Mouse (Mus musculus) lung, postnatal 0 days (tissue): ENCODE data around the gene Alkal2. TPM values are rescaled to one million over a fixed set of nuclear protein-coding genes. Genes with fewer than 3 reads are reported as not detected.

Experiments
- ATAC-seq: fragments of 200-750 bp; cut with Nextera tagmentation; 2 replicates; pipeline ENCODE4 v1.8.0; 2017; ENCODE audit warnings: moderate library complexity
- DNase-seq: peaks from one replicate; pipeline ENCODE4 v3.0.0-alpha.2; 2016; ENCODE audit warnings: low spot score
- H3K27ac ChIP-seq: fragments of 300-500 bp; sonication (generic); 2 replicates; pipeline ENCODE4 v1.5.1; 2014; ENCODE audit warnings: antibody characterized with exemption, mild to moderate bottlenecking, low read length, mixed read lengths
- H3K27me3 ChIP-seq: fragments of 300-500 bp; sonication (generic); replicated peaks from 2 replicates; pipeline ENCODE4 v1.6.1; 2014; ENCODE audit warnings: low read length, mixed read lengths; ENCODE audit not compliant: insufficient read depth
- H3K36me3 ChIP-seq: fragments of 300-500 bp; sonication (generic); 2 replicates; pipeline ENCODE4 v1.6.1; 2014; ENCODE audit warnings: low read length, mixed read lengths; ENCODE audit not compliant: insufficient read depth
- H3K4me1 ChIP-seq: fragments of 300-500 bp; sonication (generic); 2 replicates; pipeline ENCODE4 v1.6.1; 2014; ENCODE audit warnings: antibody characterized with exemption, low read depth, low read length, mixed read lengths; ENCODE audit not compliant: insufficient read depth
- H3K4me2 ChIP-seq: fragments of 300-500 bp; sonication (generic); replicated peaks from 2 replicates; pipeline ENCODE4 v1.6.1; 2014; ENCODE audit warnings: low read depth, mild to moderate bottlenecking, low read length, moderate library complexity, mixed read lengths
- H3K4me3 ChIP-seq: fragments of 300-500 bp; sonication (generic); 2 replicates; pipeline ENCODE4 v1.5.1; 2014; ENCODE audit warnings: low read depth, low read length
- H3K9ac ChIP-seq: fragments of 300-500 bp; sonication (generic); replicated peaks from 2 replicates; pipeline ENCODE4 v1.6.1; 2014; ENCODE audit warnings: low read depth, mild to moderate bottlenecking
- H3K9me3 ChIP-seq: fragments of 300-500 bp; sonication (generic); 2 replicates; pipeline ENCODE4 v1.6.1; 2016; ENCODE audit warnings: low read length, mixed read lengths
- CTCF ChIP-seq: IDR thresholded peaks from 2 replicates; pipeline ENCODE4 v1.5.1; 2016; ENCODE audit warnings: antibody characterized with exemption, mild to moderate bottlenecking
- EP300 ChIP-seq: IDR thresholded peaks from 2 replicates; pipeline ENCODE4 v1.6.1; 2016; ENCODE audit warnings: antibody characterized with exemption, mild to moderate bottlenecking, control low read depth
- WGBS: fragments of 180-500 bp; shearing (Covaris S2); extraction: QIAGEN DNeasy Blood & Tissue Kit; methylation state at CpG from one replicate; pipeline ENCODE4 v1.1.7; 2014; 5-methylcytosine and 5-hydroxymethylcytosine counted together
- polyA plus RNA-seq: library from polyadenylated mRNA; unstranded; fragments of >200 nt; fragmentation: Nextera tagmentation; extraction: Ambion mirVana; gene quantifications from 2 replicates; pipeline ENCODE4 v1.2.1, GENCODE M21; 2015

Gene Alkal2
- polyA plus RNA-seq, 1 experiment from 2014 or later: 0.08 TPM

GRCm38 (mm10) chr12:30888003-30888402, 3.9 kb downstream of the Alkal2 start:
- H3K4me1 ChIP-seq: peaks cover 6% of the 10 kb centered on the region; the same call in 1 of the 2 replicates
- no peaks in the 10 kb centered on the region for H3K9me3 ChIP-seq
- no peaks in the 10 kb centered on the region for H3K36me3 ChIP-seq
- ATAC-seq (no peak), DNase-seq (no peak)
- no peak overlapping the region for H3K9ac ChIP-seq
- WGBS: 87% methylated on average over 4 of the region's 4 CpGs
- no peak overlapping the region for H3K4me2 ChIP-seq
- H3K27me3 ChIP-seq: peaks cover 30% of the 10 kb centered on the region
- no peak overlapping the region for H3K27ac ChIP-seq
- H3K4me3 ChIP-seq: no peak overlapping the region
- TF ChIP-seq EP300 (no peak), CTCF (no peak)

- H3K4me2 ChIP-seq: no peak overlapping the region
- 34% methylated on average over 5 of the region's 5 CpGs for WGBS
- H3K27me3 ChIP-seq: peaks cover 9% of the 10 kb centered on the region; the same call in 1 of the 2 replicates
- no peaks in the 10 kb centered on the region for H3K36me3 ChIP-seq
- H3K4me3 ChIP-seq: no peak overlapping the region
- no peaks in the 10 kb centered on the region for H3K9me3 ChIP-seq
- H3K27ac ChIP-seq: no peak overlapping the region
- H3K4me1 ChIP-seq: no peaks in the 10 kb centered on the region
- no peak overlapping the region for H3K9ac ChIP-seq
- TF ChIP-seq EP300: no peak
- TF ChIP-seq CTCF: peak; percentile 89
- no peak for ATAC-seq
- peak; percentile 76 for DNase-seq
Measured at GRCm38 (mm10) chr12:30890067-30890466, 5.9 kb downstream of the Alkal2 start.

GRCm38 (mm10) chr12:30891438-30891837, 7.3 kb downstream of the Alkal2 start:
- no peak overlapping the region for H3K4me3 ChIP-seq
- no peaks in the 10 kb centered on the region for H3K4me1 ChIP-seq
- H3K27ac ChIP-seq: no peak overlapping the region
- no peak overlapping the region for H3K9ac ChIP-seq
- no peak overlapping the region for H3K4me2 ChIP-seq
- ATAC-seq (no peak), DNase-seq (no peak)
- TF ChIP-seq EP300 (no peak), CTCF (no peak)
- 77% methylated on average over 7 of the region's 7 CpGs for WGBS
- H3K36me3 ChIP-seq: no peaks in the 10 kb centered on the region
- no peaks in the 10 kb centered on the region for H3K9me3 ChIP-seq
- H3K27me3 ChIP-seq: 0 out of 2 replicates have a peak, but pooled peaks cover 4% of the 10 kb centered on the region

GRCm38 (mm10) chr12:30897039-30897438, 12.9 kb downstream of the Alkal2 start:
- ATAC-seq: no peak
- H3K4me1 ChIP-seq: no peaks in the 10 kb centered on the region

GRCm38 (mm10) chr12:30908658-30909057, 24.5 kb downstream of the Alkal2 start:
- H3K4me2 ChIP-seq: no peak overlapping the region
- 90% methylated on average over 1 of the region's 1 CpGs for WGBS

More at GRCm38 (mm10) chr12:30897039-30897438, 12.9 kb downstream of the Alkal2 start:
- Histone ChIP-seq H3K27ac (no peak overlapping the region), H3K36me3 (no peaks in the 10 kb centered on the region; the same call in 1 of the 2 replicates), H3K27me3 (no peaks in the 10 kb centered on the region), H3K4me3 (no peak overlapping the region), H3K9me3 (no peaks in the 10 kb centered on the region), H3K9ac (no peak overlapping the region), H3K4me2 (no peak overlapping the region)
- TF ChIP-seq EP300: no peak
- no peak for TF ChIP-seq CTCF
- WGBS: 79% methylated on average over 4 of the region's 4 CpGs
- DNase-seq: no peak

GRCm38 (mm10) chr12:30909881-30910280, 25.8 kb downstream of the Alkal2 start:
- Histone ChIP-seq H3K4me1 (peaks cover 8% of the 10 kb centered on the region; the same call in 1 of the 2 replicates), H3K9ac (no peak overlapping the region), H3K36me3 (no peaks in the 10 kb centered on the region), H3K4me3 (no peak overlapping the region), H3K27me3 (no peaks in the 10 kb centered on the region), H3K4me2 (no peak overlapping the region), H3K9me3 (no peaks in the 10 kb centered on the region), H3K27ac (no peak overlapping the region)
- WGBS: 73% methylated on average over 2 of the region's 2 CpGs
- TF ChIP-seq CTCF: no peak
- TF ChIP-seq EP300: no peak
- DNase-seq (no peak), ATAC-seq (no peak)

More at GRCm38 (mm10) chr12:30908658-30909057, 24.5 kb downstream of the Alkal2 start:
- Histone ChIP-seq H3K4me1 (peaks cover 8% of the 10 kb centered on the region; the same call in 1 of the 2 replicates), H3K36me3 (no peaks in the 10 kb centered on the region), H3K9ac (no peak overlapping the region), H3K4me3 (no peak overlapping the region), H3K27me3 (no peaks in the 10 kb centered on the region), H3K9me3 (no peaks in the 10 kb centered on the region), H3K27ac (no peak overlapping the region)
- DNase-seq (no peak), ATAC-seq (no peak)
- TF ChIP-seq EP300 (no peak), CTCF (no peak)
